Mouse (Mus musculus) lung, postnatal 0 days (tissue): ENCODE measurements around the gene Btd. TPM values are rescaled to one million over a fixed set of nuclear protein-coding genes. Genes with fewer than 3 reads are reported as not detected.

ENCODE experiments used
- ATAC-seq: fragments of 200-750 bp; cut with Nextera tagmentation; 2 replicates; pipeline ENCODE4 v1.8.0; 2017; ENCODE audit warnings: moderate library complexity
- DNase-seq: peaks from one replicate; pipeline ENCODE4 v3.0.0-alpha.2; 2016; ENCODE audit warnings: low spot score
- H3K27ac ChIP-seq: fragments of 300-500 bp; sonication (generic); 2 replicates; pipeline ENCODE4 v1.5.1; 2014; ENCODE audit warnings: antibody characterized with exemption, mild to moderate bottlenecking, low read length, mixed read lengths
- H3K27me3 ChIP-seq: fragments of 300-500 bp; sonication (generic); replicated peaks from 2 replicates; pipeline ENCODE4 v1.6.1; 2014; ENCODE audit warnings: low read length, mixed read lengths; ENCODE audit not compliant: insufficient read depth
- H3K36me3 ChIP-seq: fragments of 300-500 bp; sonication (generic); 2 replicates; pipeline ENCODE4 v1.6.1; 2014; ENCODE audit warnings: low read length, mixed read lengths; ENCODE audit not compliant: insufficient read depth
- H3K4me1 ChIP-seq: fragments of 300-500 bp; sonication (generic); 2 replicates; pipeline ENCODE4 v1.6.1; 2014; ENCODE audit warnings: antibody characterized with exemption, low read depth, low read length, mixed read lengths; ENCODE audit not compliant: insufficient read depth
- H3K4me2 ChIP-seq: fragments of 300-500 bp; sonication (generic); replicated peaks from 2 replicates; pipeline ENCODE4 v1.6.1; 2014; ENCODE audit warnings: low read depth, mild to moderate bottlenecking, low read length, moderate library complexity, mixed read lengths
- H3K4me3 ChIP-seq: fragments of 300-500 bp; sonication (generic); 2 replicates; pipeline ENCODE4 v1.5.1; 2014; ENCODE audit warnings: low read depth, low read length
- H3K9ac ChIP-seq: fragments of 300-500 bp; sonication (generic); replicated peaks from 2 replicates; pipeline ENCODE4 v1.6.1; 2014; ENCODE audit warnings: low read depth, mild to moderate bottlenecking
- H3K9me3 ChIP-seq: fragments of 300-500 bp; sonication (generic); 2 replicates; pipeline ENCODE4 v1.6.1; 2016; ENCODE audit warnings: low read length, mixed read lengths
- CTCF ChIP-seq: IDR thresholded peaks from 2 replicates; pipeline ENCODE4 v1.5.1; 2016; ENCODE audit warnings: antibody characterized with exemption, mild to moderate bottlenecking
- EP300 ChIP-seq: IDR thresholded peaks from 2 replicates; pipeline ENCODE4 v1.6.1; 2016; ENCODE audit warnings: antibody characterized with exemption, mild to moderate bottlenecking, control low read depth
- WGBS: fragments of 180-500 bp; shearing (Covaris S2); extraction: QIAGEN DNeasy Blood & Tissue Kit; methylation state at CpG from one replicate; pipeline ENCODE4 v1.1.7; 2014; 5-methylcytosine and 5-hydroxymethylcytosine counted together
- polyA plus RNA-seq: library from polyadenylated mRNA; unstranded; fragments of >200 nt; fragmentation: Nextera tagmentation; extraction: Ambion mirVana; gene quantifications from 2 replicates; pipeline ENCODE4 v1.2.1, GENCODE M21; 2015

The Btd gene
- polyA plus RNA-seq, 1 experiment from 2014 or later = 28.2 TPM

GRCm38 (mm10) chr14:31666931-31667705 is 26.3 kb downstream of the Btd start:
- H3K27ac ChIP-seq = no peak overlapping the region
- 94% methylated on average over 28 of the region's 28 CpGs for WGBS

GRCm38 (mm10) chr14:31667741-31668140 is 26.9 kb downstream of the Btd start:
- peaks cover 11% of the 10 kb centered on the region; the same call in 1 of the 2 replicates for H3K36me3 ChIP-seq
- WGBS = 64% methylated on average over 6 of the region's 6 CpGs
- no peaks in the 10 kb centered on the region for H3K9me3 ChIP-seq
- no peaks in the 10 kb centered on the region for H3K27me3 ChIP-seq
- no peak overlapping the region for H3K4me2 ChIP-seq
- no peak overlapping the region for H3K9ac ChIP-seq
- ATAC-seq = no peak
- H3K4me3 ChIP-seq = no peak overlapping the region
- TF ChIP-seq CTCF = no peak
- TF ChIP-seq EP300 = peak; percentile 61
- H3K4me1 ChIP-seq = peaks cover 20% of the 10 kb centered on the region
- no peak overlapping the region for H3K27ac ChIP-seq
- peak; percentile 37 for DNase-seq

More at GRCm38 (mm10) chr14:31666931-31667705, 26.3 kb downstream of the Btd start:
- Histone ChIP-seq H3K4me1 (peaks cover 23% of the 10 kb centered on the region), H3K4me2 (no peak overlapping the region), H3K9ac (no peak overlapping the region), H3K4me3 (no peak overlapping the region), H3K9me3 (no peaks in the 10 kb centered on the region), H3K36me3 (peaks cover 11% of the 10 kb centered on the region; the same call in 1 of the 2 replicates), H3K27me3 (no peaks in the 10 kb centered on the region)
- TF ChIP-seq CTCF (no peak), EP300 (no peak)
- no peak for ATAC-seq
- DNase-seq = no peak

GRCm38 (mm10) chr14:31668326-31668725 is 27.5 kb downstream of the Btd start:
- WGBS = 77% methylated on average over 13 of the region's 13 CpGs

GRCm38 (mm10) chr14:31669161-31669611 is 28.4 kb downstream of the Btd start:
- Histone ChIP-seq H3K9ac (no peak overlapping the region), H3K4me3 (no peak overlapping the region), H3K27me3 (no peaks in the 10 kb centered on the region), H3K9me3 (no peaks in the 10 kb centered on the region), H3K36me3 (peaks cover 11% of the 10 kb centered on the region; the same call in 1 of the 2 replicates), H3K4me2 (peak overlapping the region; percentile 22; the same call in 1 of the 2 replicates), H3K4me1 (peaks cover 7% of the 10 kb centered on the region; the same call in 1 of the 2 replicates), H3K27ac (peak overlapping the region; percentile 90)
- peak; percentile 84 for DNase-seq
- 39% methylated on average over 13 of the region's 13 CpGs for WGBS
- peak; percentile 87 for ATAC-seq
- peak; percentile 87 for TF ChIP-seq EP300
- peak; percentile 15; the same call in 1 of the 2 replicates for TF ChIP-seq CTCF

More at GRCm38 (mm10) chr14:31668326-31668725, 27.5 kb downstream of the Btd start:
- no peak overlapping the region for H3K4me2 ChIP-seq
- H3K4me3 ChIP-seq = no peak overlapping the region
- peak overlapping the region; percentile 90 for H3K27ac ChIP-seq
- ATAC-seq (no peak), DNase-seq (no peak)
- H3K36me3 ChIP-seq = peaks cover 11% of the 10 kb centered on the region; the same call in 1 of the 2 replicates
- no peak overlapping the region for H3K9ac ChIP-seq
- H3K27me3 ChIP-seq = no peaks in the 10 kb centered on the region
- TF ChIP-seq CTCF (no peak), EP300 (no peak)
- no peaks in the 10 kb centered on the region for H3K9me3 ChIP-seq
- peaks cover 15% of the 10 kb centered on the region for H3K4me1 ChIP-seq

- peaks cover 3% of the 10 kb centered on the region; the same call in 1 of the 2 replicates for H3K4me1 ChIP-seq
- peak overlapping the region; percentile 22; the same call in 1 of the 2 replicates for H3K4me2 ChIP-seq
- no peaks in the 10 kb centered on the region for H3K9me3 ChIP-seq
- peak; percentile 59 for ATAC-seq
- peak; percentile 75 for DNase-seq
- peaks cover 11% of the 10 kb centered on the region; the same call in 1 of the 2 replicates for H3K36me3 ChIP-seq
- H3K9ac ChIP-seq = no peak overlapping the region
- H3K27me3 ChIP-seq = no peaks in the 10 kb centered on the region
- TF ChIP-seq EP300 (peak; percentile 47; the same call in 1 of the 2 replicates), CTCF (no peak)
- WGBS = 66% methylated on average over 15 of the region's 15 CpGs
- H3K4me3 ChIP-seq = no peak overlapping the region
- peak overlapping the region; percentile 90 for H3K27ac ChIP-seq
Observed at GRCm38 (mm10) chr14:31669642-31670490, 29.0 kb downstream of the Btd start.
